Mouse (Mus musculus): Measurements from ENCODE around the gene Hist2h3c1. TPM values are rescaled to one million over a fixed set of nuclear protein-coding genes. Genes with fewer than 3 reads are reported as not detected.
"Not testable (repeated sequence)": the region's sequence is repeated elsewhere in the genome, so short reads cannot be mapped to it uniquely, and the experiment has no call there.

Gene Hist2h3c1
- total RNA-seq, 2 experiments from 2014 or later = not detected

- DNase-seq (ENCODE audit: low spot score in 2 of 2) = no peak
- intact Hi-C loops (cut with DNase I) = no loop called here
Observed at GRCm38 (mm10) chr3:96249034-96249345, 2.5 kb downstream of the Hist2h3c1 start.

GRCm38 (mm10) chr3:96250890-96251289 is 4.4 kb downstream of the Hist2h3c1 start:
- intact Hi-C loops (cut with DNase I) = no loop called here
- DNase-seq (ENCODE audit: low spot score in 2 of 2) = no peak

- intact Hi-C loops (cut with DNase I) = no loop called here
- no peak for DNase-seq (ENCODE audit: low spot score in 2 of 2)
Observed at GRCm38 (mm10) chr3:96251787-96252186, 5.3 kb downstream of the Hist2h3c1 start.

GRCm38 (mm10) chr3:96254683-96255355 is 8.3 kb downstream of the Hist2h3c1 start:
- DNase-seq (ENCODE audit: low spot score in 2 of 2) = no peak
- intact Hi-C loops (cut with DNase I) = no loop called here

- intact Hi-C loops (cut with DNase I) = no loop called here
- no peak for DNase-seq (ENCODE audit: low spot score in 2 of 2)
Observed at GRCm38 (mm10) chr3:96255926-96256593, 9.6 kb downstream of the Hist2h3c1 start.

GRCm38 (mm10) chr3:96257190-96257589 is 10.7 kb downstream of the Hist2h3c1 start:
- intact Hi-C loops (cut with DNase I) = no loop called here
- no peak for DNase-seq (ENCODE audit: low spot score in 2 of 2)

- intact Hi-C loops (cut with DNase I) = no loop called here
- DNase-seq (ENCODE audit: low spot score in 2 of 2) = peak in 1 of 2 experiments; percentile 56
Observed at GRCm38 (mm10) chr3:96260220-96260619, 13.7 kb downstream of the Hist2h3c1 start.

DNA sequence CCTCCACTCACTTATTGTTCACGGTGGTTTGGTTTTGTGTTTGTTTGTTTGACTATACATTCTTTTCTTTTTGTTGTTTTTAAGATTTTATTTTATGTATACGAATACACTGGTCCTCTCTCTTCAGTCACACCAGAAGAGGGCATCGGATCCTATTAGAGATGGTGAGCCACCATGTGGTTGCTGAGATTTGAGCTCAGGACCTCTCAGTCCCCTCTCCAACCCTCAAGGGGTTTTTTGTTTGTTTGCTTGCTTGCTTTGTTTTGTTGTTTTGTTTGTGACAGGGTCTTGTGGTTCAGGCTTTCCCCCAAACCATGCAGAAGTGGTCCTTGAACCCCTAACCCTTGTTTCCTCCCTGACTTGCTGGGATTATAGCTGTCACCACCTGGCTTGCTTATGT is 15.1 kb downstream of the Hist2h3c1 start:
- DNase-seq (ENCODE audit: low spot score in 2 of 2) = no peak
- intact Hi-C loops (cut with DNase I) = no loop called here

GRCm38 (mm10) chr3:96262216-96262875 is 15.9 kb downstream of the Hist2h3c1 start:
- DNase-seq (ENCODE audit: low spot score in 2 of 2) = peak; percentile 73 to 80
- intact Hi-C loops (cut with DNase I) = no loop called here

- intact Hi-C loops (cut with DNase I) = no loop called here
- DNase-seq (ENCODE audit: low spot score in 2 of 2) = peak; percentile 97 to 98
Observed at GRCm38 (mm10) chr3:96262979-96263550, 16.6 kb downstream of the Hist2h3c1 start, which contains the start of gene Hist2h4. Hist2h4 (minus strand) TSS chr3:96263311.

DNA sequence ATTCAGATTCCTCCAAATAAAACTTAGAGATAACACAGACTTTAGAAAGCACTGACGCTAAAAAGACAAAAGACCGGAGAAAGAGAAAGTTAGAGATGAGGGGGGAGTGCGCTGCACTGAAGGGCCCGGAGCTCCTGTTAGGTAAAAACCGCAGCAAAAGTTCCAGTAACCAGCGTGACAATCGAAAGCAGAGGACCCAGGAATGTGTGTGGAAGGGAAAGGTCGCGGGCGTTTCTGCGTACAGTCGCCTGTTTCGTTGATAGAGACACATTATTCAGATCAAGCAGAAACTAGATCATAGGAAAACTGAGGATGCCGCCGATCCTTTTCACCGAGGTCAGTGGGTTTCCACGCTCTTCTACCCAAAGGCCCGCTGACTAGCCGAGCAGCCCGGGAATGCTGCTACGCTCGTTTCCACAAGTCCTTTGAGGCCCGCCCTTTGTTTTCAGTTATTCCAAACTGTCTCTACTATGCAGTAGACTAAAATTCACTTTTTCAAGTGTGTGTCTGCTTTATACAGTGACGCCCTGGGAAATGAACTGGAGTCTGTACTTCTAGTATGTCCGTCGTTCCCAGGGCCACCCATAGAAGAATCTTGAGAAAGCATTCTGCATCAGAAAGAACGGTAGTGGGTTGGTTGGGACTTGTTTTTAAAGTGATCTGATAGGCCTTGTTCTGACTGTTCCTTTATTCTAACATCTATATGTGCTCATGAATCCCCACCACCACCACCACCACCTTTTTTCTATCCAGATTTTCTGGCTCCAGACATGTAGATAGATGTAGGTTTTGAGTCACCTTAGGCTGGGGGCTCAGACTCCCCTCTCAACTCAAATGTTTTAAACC is 17.3 kb downstream of the Hist2h3c1 start:
- intact Hi-C loops (cut with DNase I) = no loop called here
- DNase-seq (ENCODE audit: low spot score in 2 of 2) = no peak

DNA sequence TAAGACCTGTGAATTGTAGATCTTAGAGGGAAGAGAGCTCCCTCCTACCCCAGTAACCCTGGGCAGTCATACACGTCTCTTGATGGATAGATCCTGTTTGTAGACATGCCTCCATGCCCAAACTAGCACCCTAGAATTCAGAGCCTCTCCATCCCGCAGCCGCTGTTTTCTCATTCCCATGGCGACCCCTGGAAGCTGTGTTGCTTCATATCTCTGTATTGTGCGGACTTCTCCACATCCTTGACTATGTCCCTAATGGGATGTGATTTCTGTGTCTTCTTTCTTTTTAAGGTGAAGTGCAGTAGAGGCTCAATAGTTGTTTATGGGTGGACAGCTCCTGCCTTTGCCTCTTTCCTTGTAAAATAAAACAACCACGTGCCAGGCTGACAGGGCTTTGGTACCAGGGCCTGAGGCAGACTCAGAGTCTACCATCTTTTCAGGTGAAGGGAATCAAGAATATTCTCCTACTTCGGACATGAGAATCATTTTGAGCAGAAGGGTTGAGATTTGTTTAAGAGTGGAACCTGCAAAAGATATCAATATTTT is 18.0 kb downstream of the Hist2h3c1 start:
- intact Hi-C loops (cut with DNase I) = no loop called here
- no peak for DNase-seq (ENCODE audit: low spot score in 2 of 2)

DNA sequence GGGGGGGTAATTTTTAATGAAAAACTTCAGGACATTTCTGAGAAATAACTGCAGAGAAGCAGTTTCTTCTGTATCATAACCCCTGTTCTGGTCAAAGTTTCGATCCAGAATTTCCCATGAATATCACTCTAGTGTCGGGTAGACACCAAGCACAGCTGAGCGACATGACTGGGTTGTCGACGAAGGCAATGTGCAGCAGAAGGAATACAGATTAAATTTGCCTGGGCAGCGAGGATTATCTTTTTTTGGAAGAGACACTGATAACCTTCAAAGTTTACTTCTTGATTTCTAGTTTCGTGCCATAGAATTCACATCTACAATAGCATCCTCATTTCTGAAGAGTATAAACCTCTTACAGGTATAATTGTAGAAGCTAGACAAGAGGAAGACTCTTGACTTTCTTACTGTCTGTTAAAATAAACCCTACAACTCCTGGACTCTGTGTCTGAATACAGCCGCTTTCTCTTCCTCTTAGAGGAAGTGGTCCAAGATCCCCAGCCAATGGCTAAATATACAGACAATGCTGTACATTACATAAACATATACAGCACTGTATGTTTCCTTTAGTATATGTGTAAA is 19.7 kb downstream of the Hist2h3c1 start:
- DNase-seq (ENCODE audit: low spot score in 2 of 2) = no peak
- intact Hi-C loops (cut with DNase I) = no loop called here

DNA sequence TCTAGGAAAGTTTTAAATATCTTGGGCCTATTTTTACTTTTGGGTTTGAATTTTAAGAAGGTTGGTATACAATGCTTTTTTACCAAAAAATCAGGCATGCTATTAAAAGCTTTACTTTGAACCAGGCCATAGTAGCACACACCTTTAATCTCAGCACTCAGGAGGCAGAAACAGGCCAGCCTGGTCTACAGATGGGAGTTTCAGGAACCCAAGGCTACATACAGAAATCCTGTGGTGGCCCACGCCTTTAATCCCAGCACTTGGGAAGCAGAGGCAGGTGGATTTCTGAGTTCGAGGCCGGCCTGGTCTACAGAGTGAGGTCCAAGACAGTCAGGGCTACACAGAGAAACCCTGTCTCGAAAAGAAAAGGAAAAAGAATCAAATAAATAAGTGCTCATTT is 21.1 kb downstream of the Hist2h3c1 start:
- intact Hi-C loops (cut with DNase I) = no loop called here
- no peak for DNase-seq (ENCODE audit: low spot score in 2 of 2)

DNA sequence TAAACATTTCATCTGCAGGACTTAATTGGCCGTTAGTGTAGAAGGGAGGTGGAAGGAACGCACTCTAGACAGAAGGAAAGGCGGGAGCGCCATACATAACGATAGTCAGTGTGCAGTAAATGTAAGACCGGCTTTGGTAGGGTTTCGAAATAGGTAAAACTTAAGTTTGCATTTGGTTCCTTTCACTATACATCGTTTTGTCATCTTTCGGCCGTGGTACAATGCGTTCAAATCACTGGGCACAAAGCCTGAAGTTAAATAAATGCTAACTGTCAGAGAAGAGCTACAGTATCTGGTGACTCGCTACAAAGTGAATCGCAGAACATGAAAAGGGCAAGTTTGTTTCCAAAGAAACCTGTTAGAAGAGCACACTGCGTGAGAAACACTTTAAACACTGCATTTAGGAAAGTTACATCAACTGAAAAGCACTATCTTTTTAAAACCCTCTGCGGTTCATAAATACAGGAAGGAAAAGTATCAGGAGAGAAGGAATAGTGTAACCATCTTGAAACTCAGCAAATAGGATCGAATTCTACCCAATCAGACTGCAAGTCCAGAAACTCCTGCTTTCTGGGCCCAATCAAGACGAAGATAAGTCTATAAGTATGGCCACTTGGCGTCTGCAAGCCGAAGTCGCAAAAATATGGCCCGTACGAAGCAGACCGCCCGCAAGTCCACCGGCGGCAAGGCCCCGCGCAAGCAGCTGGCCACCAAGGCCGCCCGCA is 21.7 kb downstream of the Hist2h3c1 start, which contains the start of gene Hist2h3b:
TSS of gene Hist2h3b (plus strand) at position 604 of the 725 bp plus-strand sequence.
- peak; percentile 83 to 86 for DNase-seq (ENCODE audit: low spot score in 2 of 2)
- intact Hi-C loops (cut with DNase I) = no loop called here

GRCm38 (mm10) chr3:96268776-96269378 is 22.4 kb downstream of the Hist2h3c1 start:
- intact Hi-C loops (cut with DNase I); DNase-seq (ENCODE audit: low spot score in 2 of 2): not testable (repeated sequence)

GRCm38 (mm10) chr3:96269511-96270474 is 23.3 kb downstream of the Hist2h3c1 start, which contains the start of gene Hist2h2bb:
Hist2h2bb (plus strand) TSS chr3:96269752.
- peak; percentile 94 to 98 for DNase-seq (ENCODE audit: low spot score in 2 of 2)
- intact Hi-C loops (cut with DNase I) = no loop called here
